Mouse (Mus musculus) cerebellum, adult 2 months (tissue): ENCODE measurements at regions not wholly inside any gene's neighbourhood (a gene's known extent, or its start where the extent isn't known, plus 50 kb on each side); places are given as distances from the start of the nearest gene placed in this dataset.
A peak's percentile ranks its signal among the peaks of the same experiment; 100 is the strongest.

Experiments used
- CTCF ChIP-seq: fragments of 200-500 bp; IDR thresholded peaks from 2 replicates; pipeline ENCODE4 v1.5.1; 2011; ENCODE audit warnings: low read depth, mild to moderate bottlenecking, control low read depth, low read length, moderate library complexity, borderline replicate concordance; ENCODE audit not compliant: insufficient read depth
- POLR2A ChIP-seq: fragments of 200-500 bp; IDR thresholded peaks from 2 replicates; pipeline ENCODE4 v1.6.1; 2011; ENCODE audit warnings: low read length, control low read depth, borderline replicate concordance; ENCODE audit not compliant: insufficient read depth

- TF ChIP-seq POLR2A: no peak
- TF ChIP-seq CTCF: peak; percentile 50; the same call in 1 of the 2 replicates
Observed at GRCm38 (mm10) chr13:25932810-25933209, 662.5 kb upstream of the Nrsn1 start.
